Comparison of ENCODE assay signal across 8 mouse cellular contexts in the genomic region with DNA sequence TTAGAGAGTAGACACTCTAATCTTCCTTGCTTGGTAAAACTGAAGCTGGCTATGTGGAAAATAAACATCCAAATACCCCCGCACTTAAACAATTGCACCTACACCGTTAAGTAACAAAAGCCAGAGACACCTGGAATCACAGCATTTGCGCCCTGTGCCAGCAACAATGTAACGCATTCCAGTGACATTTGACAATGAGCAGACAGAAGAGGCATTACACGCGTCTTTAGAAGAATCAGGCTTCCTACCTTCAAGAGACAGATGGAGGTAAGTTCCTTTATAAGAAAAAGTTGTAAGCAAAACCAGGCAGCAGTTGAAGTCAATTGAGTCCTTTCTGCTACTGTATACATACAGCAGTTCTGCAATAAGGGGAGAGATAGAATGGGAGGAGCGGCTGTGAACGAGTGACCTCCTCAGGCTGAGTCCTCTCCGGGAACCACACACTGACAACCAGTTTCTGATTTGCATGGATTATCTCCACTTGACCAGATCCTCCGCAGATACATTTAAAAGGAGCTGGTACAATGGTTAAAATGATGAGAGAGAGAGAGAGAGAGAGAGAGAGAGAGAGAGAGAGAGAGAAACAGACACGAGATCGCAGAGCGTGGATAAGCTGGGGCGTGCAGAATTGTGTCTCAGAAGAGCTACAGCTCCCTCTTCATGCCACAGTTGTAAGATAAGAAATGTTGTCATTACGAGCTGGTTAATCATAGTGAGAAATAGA.
DNase-seq lines count a peak whose midpoint lies in the region; ATAC-seq and TF ChIP-seq lines count a peak whose summit lies in the region.

No protein-coding gene starts in this region.

- peak; percentile 75 for TF ChIP-seq CTCF in hindbrain, postnatal 0 days (IDR thresholded peaks at IDR 0.05; ENCODE audit: low read depth)

- H3K4me2 ChIP-seq in forebrain, embryonic 13.5 days, result peak overlapping the region; percentile 60
- H3K4me2 ChIP-seq in hindbrain, postnatal 0 days (ENCODE audit: low read depth, low read length), result peak overlapping the region; percentile 56
- H3K4me2 ChIP-seq in limb, embryonic 12.5 days, result peak overlapping the region; percentile 49
- peak overlapping the region; percentile 34; the same call in 1 of the 2 replicates for H3K4me2 ChIP-seq in midbrain, embryonic 11.5 days

- H3K27me3 ChIP-seq in forebrain, embryonic 13.5 days, result no peaks in the 10 kb centered on the region
- no peaks in the 10 kb centered on the region; the same call in 1 of the 2 replicates for H3K27me3 ChIP-seq in hindbrain, postnatal 0 days (ENCODE audit: insufficient read depth, low read length)
- H3K27me3 ChIP-seq in limb, embryonic 12.5 days, result peaks cover 11% of the 10 kb centered on the region
- no peaks in the 10 kb centered on the region for H3K27me3 ChIP-seq in midbrain, embryonic 11.5 days (ENCODE audit: control insufficient read depth, insufficient read depth, low read length)

- H3K27ac ChIP-seq in forebrain, embryonic 13.5 days, result no peak overlapping the region
- H3K27ac ChIP-seq in hindbrain, postnatal 0 days, result peak overlapping the region; percentile 22; the same call in 1 of the 2 replicates
- H3K27ac ChIP-seq in limb, embryonic 12.5 days, result no peak overlapping the region
- H3K27ac ChIP-seq in midbrain, embryonic 11.5 days (ENCODE audit: low read depth, low read length), result no peak overlapping the region

- no peaks in the 10 kb centered on the region for H3K9me3 ChIP-seq in forebrain, embryonic 13.5 days (replicated peaks)
- H3K9me3 ChIP-seq in hindbrain, postnatal 0 days (ENCODE audit: low read length), result no peaks in the 10 kb centered on the region
- H3K9me3 ChIP-seq in limb, embryonic 12.5 days, result no peaks in the 10 kb centered on the region
- H3K9me3 ChIP-seq in midbrain, embryonic 11.5 days (ENCODE audit: control insufficient read depth, low read length), result no peaks in the 10 kb centered on the region

- DNase-seq in B cell, adult 2 months, result peak; percentile 16 to 21
- DNase-seq in adrenal gland, postnatal 14 days, result peak; percentile 24
- DNase-seq in hindbrain, postnatal 0 days (ENCODE audit: low spot score), result peak; percentile 82
- DNase-seq in midbrain, embryonic 11.5 days (ENCODE audit: low spot score, missing footprints), result peak; percentile 94
- peak; percentile 75 for DNase-seq in telencephalon, adult 2 months (ENCODE audit: low read depth, low spot score)

- peaks cover 9% of the 10 kb centered on the region for H3K4me1 ChIP-seq in forebrain, embryonic 13.5 days
- H3K4me1 ChIP-seq in hindbrain, postnatal 0 days (ENCODE audit: insufficient read depth, low read length), result no peaks in the 10 kb centered on the region
- peaks cover 23% of the 10 kb centered on the region for H3K4me1 ChIP-seq in limb, embryonic 12.5 days (replicated peaks)
- H3K4me1 ChIP-seq in midbrain, embryonic 11.5 days (ENCODE audit: control insufficient read depth, insufficient read depth, low read length), result peaks cover 3% of the 10 kb centered on the region; the same call in 1 of the 2 replicates

- H3K9ac ChIP-seq in forebrain, embryonic 13.5 days, result peak overlapping the region; percentile 53
- H3K9ac ChIP-seq in hindbrain, postnatal 0 days (replicated peaks; ENCODE audit: low read length), result peak overlapping the region; percentile 45; the same call in 1 of the 2 replicates
- no peak overlapping the region for H3K9ac ChIP-seq in limb, embryonic 12.5 days (replicated peaks)
- no peak overlapping the region for H3K9ac ChIP-seq in midbrain, embryonic 11.5 days (ENCODE audit: low read length)

- WGBS in forebrain, embryonic 13.5 days, result 4% methylated on average over 15 of the region's 15 CpGs
- WGBS in hindbrain, postnatal 0 days, result 2% methylated on average over 15 of the region's 15 CpGs
- 7% methylated on average over 15 of the region's 15 CpGs for WGBS in limb, embryonic 12.5 days
- 3% methylated on average over 15 of the region's 15 CpGs for WGBS in midbrain, embryonic 11.5 days

- peak; percentile 89 for ATAC-seq in forebrain, embryonic 13.5 days
- peak; percentile 83 for ATAC-seq in hindbrain, postnatal 0 days
- ATAC-seq in limb, embryonic 12.5 days (ENCODE audit: insufficient number of reproducible peaks, insufficient read depth, low FRiP score, low TSS enrichment, low read depth), result no peak
- peak; percentile 82 for ATAC-seq in midbrain, embryonic 11.5 days (ENCODE audit: low FRiP score)
- ATAC-seq in monocyte, adult 5-6 weeks (replicated peaks; ENCODE audit: insufficient number of reproducible peaks, low FRiP score, low TSS enrichment, poor library complexity, severe bottlenecking), result no peak

- H3K36me3 ChIP-seq in forebrain, embryonic 13.5 days (ENCODE audit: poor library complexity, severe bottlenecking), result no peaks in the 10 kb centered on the region
- no peaks in the 10 kb centered on the region for H3K36me3 ChIP-seq in hindbrain, postnatal 0 days (ENCODE audit: insufficient read depth, low read length)
- no peaks in the 10 kb centered on the region for H3K36me3 ChIP-seq in limb, embryonic 12.5 days
- H3K36me3 ChIP-seq in midbrain, embryonic 11.5 days (ENCODE audit: control insufficient read depth, insufficient read depth, low read length), result no peaks in the 10 kb centered on the region

- H3K4me3 ChIP-seq in forebrain, embryonic 13.5 days, result peak overlapping the region; percentile 36
- H3K4me3 ChIP-seq in hindbrain, postnatal 0 days (ENCODE audit: low read length), result peak overlapping the region; percentile 43
- peak overlapping the region; percentile 21 for H3K4me3 ChIP-seq in limb, embryonic 12.5 days (replicated peaks)
- peak overlapping the region; percentile 18 for H3K4me3 ChIP-seq in midbrain, embryonic 11.5 days (ENCODE audit: low read depth, low read length)

Comparison
In these comparisons a context has a peak if more than half of its experiments do, and no peak if none do; other contexts are left out.
1. DNase-seq: peak in every context shown above with its lines; median percentile 94 in midbrain, embryonic 11.5 days; 82 in hindbrain, postnatal 0 days; 75 in telencephalon, adult 2 months; 24 in adrenal gland, postnatal 14 days; 18 in B cell, adult 2 months.
2. ATAC-seq: peak in forebrain, embryonic 13.5 days (single experiment), hindbrain, postnatal 0 days (single experiment) and midbrain, embryonic 11.5 days (single experiment); none in limb, embryonic 12.5 days (single experiment) and monocyte, adult 5-6 weeks (single experiment).
3. H3K9ac ChIP-seq: peak in forebrain, embryonic 13.5 days (single experiment) and hindbrain, postnatal 0 days (single experiment); none in limb, embryonic 12.5 days (single experiment) and midbrain, embryonic 11.5 days (single experiment).
4. Peak in every context shown above with its lines, with median percentiles within 50 percentile points of each other: H3K4me2 ChIP-seq and H3K4me3 ChIP-seq.